Mouse (Mus musculus): ENCODE data around the gene Vdac1.

- no peak for TF ChIP-seq CTCF (conservative IDR thresholded peaks at IDR 0.05; ENCODE audit: insufficient read depth, insufficient read length, low read depth, low read length)
- TF ChIP-seq POLR2A (IDR thresholded peaks at IDR 0.05; ENCODE audit: low read depth, low read length), result no peak
These were observed 18.6 kb downstream of the Vdac1 start for GRCm38 (mm10) chr11:52379241-52379640.
